Mouse (Mus musculus) common myeloid progenitor, adult 5-6 weeks (primary cell): ENCODE measurements around the gene Rgl1. TPM values are rescaled to one million over a fixed set of nuclear protein-coding genes. Genes with fewer than 3 reads are reported as not detected.

Source experiments
- ATAC-seq: replicated peaks from 2 replicates; pipeline ENCODE4 v1.8.0; 2016; ENCODE audit warnings: low read depth, mild to moderate bottlenecking, moderate TSS enrichment, inconsistent platforms; ENCODE audit not compliant: poor library complexity, severe bottlenecking
- total RNA-seq: library from RNA; stranded (forward); fragments of 200-1000, 187-1606 nt; gene quantifications from 2 replicates; pipeline ENCODE4 v1.2.3, GENCODE M21; 2017

Gene Rgl1
- total RNA-seq, 1 experiment from 2014 or later, result 9.5 TPM

DNA sequence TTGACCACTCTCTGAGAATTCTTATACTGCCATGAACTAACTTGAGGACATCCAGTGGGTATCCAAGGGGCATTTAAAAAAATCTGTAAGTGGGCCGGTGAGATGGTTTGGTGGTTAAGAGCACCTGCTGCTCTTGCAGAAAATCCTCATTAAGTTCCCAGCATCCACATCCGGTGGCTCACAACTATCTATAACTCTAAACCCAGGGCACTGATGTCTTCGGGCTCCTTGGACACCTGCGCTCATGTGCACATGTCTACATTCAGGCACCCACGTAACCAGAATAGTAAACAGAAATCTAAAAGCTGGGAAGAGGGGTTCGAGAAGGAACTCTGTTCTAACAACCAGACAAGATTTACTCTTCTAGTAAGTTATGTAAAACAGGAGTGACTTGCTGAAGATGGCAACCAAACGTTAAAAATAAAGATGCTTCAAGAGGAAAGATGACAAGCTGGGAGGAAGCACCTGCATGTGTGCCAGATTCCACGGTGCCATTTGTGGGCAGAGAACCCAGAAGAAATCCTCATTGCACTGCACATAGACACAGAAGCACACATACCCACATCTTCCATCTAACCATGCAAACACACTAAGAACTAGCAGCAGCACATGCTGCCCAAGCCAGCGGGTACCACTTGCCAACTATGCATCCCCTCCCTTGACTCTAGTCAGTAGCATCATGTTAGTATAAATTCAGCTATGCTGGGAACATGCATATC, 172.2 kb downstream of the Rgl1 start:
- no peak for ATAC-seq

- no peak for ATAC-seq
Measured at GRCm38 (mm10) chr1:152593382-152593781, 172.8 kb downstream of the Rgl1 start.

DNA sequence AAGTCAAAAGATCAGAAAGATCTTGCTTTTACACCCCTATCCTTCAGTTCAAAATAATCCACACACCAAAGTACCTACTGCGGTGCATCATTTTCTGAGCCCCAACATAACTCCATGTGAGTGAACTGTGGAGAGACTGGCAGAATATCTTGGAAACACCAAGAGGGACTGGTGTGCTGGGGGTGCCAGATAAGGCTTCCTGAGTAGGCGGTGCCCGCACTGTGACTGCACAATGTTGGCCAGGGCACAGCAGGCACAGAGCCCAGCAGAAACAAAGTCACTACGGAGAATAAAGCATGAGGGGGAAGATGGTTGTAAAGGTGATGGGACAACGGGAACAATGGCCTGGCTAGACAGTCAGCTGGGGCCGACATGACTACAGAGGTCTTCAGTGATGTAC, 173.5 kb downstream of the Rgl1 start:
- ATAC-seq, result peak; percentile 91

GRCm38 (mm10) chr1:152591746-152592498, 174.2 kb downstream of the Rgl1 start:
- ATAC-seq, result peak; percentile 56

DNA sequence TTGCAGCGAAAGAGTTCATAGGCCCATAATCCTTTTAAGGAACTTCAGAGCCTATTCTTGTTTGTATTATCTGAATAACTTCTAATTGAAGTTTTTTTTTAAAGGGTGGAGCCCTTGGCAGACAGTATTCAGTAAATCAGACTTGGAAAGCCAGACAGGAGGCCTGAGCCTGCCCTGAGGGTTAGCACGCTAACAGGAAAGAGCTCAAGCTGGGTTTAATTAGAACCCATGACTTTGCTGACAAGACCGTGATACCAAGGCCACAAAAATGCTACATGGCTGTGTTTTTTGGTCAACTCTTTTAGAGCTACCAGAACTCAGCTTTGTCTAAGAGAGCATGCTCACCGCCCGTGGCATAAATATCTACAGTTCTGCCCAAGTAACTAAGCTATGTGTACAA, 175.8 kb downstream of the Rgl1 start:
- ATAC-seq, result no peak

GRCm38 (mm10) chr1:152589331-152589935, 176.7 kb downstream of the Rgl1 start:
- no peak for ATAC-seq

- no peak for ATAC-seq
Measured at GRCm38 (mm10) chr1:152587431-152587830, 178.7 kb downstream of the Rgl1 start.

DNA sequence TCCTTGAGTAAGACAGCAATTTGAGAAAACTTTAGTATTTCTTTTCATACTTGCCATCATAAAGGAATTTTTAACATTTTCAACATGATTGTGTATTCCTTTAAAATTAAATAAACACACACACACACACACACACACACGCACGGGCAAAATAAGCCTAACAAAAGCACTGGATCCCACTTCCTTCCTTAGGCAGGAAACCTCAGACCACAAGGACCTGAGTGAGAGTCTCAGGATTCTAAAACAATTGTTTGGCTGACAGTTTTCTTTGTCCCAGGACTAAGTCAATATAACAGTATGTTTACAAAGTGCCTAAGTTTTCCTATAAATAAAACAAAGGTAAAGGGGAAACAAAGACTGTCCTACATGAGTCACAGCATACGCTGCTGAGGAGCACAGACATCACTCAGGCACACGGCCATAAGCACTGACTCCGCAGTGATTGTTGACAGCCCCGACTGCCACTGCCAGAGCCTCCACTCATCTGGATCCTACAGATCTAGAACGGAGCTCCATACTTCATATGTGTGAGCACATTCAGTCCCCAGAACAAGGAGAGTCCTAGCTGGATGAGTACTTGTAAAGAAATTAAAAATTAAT, 180.7 kb downstream of the Rgl1 start:
- peak; percentile 91 for ATAC-seq

DNA sequence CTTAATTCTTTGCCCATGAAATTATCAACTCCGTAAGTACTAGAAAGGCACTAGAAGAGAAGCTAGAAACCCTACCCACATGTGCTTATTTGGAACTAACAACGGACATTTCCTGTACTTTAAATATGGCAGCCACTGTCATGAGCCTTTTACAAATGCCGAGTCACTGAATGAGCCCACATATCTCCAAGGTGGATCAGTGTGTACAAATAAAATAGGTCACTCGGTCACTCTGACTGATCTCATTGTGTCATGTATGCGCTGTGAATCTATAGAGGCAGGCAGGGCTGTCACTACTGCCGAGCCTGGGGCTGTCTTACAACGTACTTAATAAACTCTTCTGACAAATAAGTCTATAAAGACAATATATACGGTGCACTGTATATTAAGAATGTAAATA, 181.2 kb downstream of the Rgl1 start:
- 0 out of 2 replicates have a peak, but pooled peaks have one; percentile 20 for ATAC-seq

- ATAC-seq, result no peak
Measured at GRCm38 (mm10) chr1:152581127-152581905, 184.8 kb downstream of the Rgl1 start.

DNA sequence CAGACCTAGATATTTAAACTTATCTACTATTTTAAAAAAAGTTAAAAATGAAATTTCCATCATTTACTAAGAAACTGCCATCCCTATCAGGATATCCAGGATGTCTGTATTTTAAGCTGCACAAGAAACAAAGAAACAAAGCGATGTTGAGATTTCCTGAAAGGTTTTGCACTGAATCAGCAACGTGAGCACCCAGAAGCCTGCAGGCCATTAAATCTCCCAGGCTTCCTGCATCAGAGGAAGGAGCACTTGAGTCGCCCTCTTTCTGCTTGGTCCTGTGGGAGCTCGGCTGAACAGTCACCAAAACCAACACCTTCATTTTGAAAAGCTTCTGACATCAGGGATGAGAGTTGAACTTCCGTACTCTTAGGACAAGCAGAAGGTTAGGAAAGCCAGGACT, 187.2 kb downstream of the Rgl1 start:
- no peak for ATAC-seq

DNA sequence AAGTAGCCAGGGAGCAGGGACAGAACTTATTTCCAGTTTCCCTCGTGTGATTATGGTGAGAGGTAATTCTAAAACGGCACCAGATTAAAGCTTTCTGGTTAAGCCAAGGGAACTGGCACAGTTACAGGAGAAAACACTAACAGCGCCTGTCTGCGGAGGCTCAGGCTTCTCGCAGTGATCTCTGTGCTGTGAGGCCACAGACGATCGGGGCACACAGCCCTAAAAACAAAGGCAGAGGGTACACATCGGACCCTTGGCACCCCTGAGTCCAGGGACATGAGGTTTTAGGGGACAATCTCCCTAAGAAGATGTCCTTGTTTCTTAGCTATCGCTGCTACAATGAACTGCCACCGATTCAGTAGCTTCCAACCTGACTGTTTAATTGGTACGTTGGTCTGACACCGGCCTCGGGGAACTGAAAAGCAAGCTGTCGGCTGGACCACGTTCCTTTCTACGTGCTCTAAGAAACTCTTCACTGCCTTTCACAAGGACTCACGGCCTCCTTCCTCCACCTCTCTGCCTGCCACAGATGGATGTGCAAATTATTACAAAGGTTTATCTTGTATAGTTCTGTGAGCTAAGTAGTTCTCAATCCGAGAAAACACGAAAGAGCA, 187.9 kb downstream of the Rgl1 start:
- no peak for ATAC-seq

DNA sequence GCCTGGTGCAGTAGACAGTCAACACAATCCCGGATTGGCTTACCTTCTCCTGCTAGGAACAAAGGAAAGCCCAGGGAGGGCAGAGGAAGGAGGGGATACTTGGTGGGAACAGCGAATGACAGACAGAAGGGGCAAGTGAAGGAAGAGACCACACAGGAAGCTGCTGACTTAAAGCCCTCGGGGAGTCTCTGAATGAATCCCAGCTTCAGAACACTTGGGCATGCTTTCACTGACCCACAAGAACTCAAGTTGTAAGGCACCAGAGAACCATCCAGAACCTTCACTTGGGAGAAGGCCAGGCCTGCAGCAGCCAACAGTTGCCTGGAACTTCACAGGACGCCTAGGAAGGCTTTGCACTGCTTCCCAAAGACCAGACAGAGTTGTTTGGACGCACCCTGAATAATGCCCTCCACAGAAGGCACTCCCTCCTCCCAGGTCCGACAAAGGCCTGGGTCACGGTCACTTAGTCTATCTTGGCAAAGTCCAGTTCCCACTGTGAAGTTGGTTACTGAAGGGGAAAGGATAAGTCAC, 189.5 kb downstream of the Rgl1 start:
- no peak for ATAC-seq

DNA sequence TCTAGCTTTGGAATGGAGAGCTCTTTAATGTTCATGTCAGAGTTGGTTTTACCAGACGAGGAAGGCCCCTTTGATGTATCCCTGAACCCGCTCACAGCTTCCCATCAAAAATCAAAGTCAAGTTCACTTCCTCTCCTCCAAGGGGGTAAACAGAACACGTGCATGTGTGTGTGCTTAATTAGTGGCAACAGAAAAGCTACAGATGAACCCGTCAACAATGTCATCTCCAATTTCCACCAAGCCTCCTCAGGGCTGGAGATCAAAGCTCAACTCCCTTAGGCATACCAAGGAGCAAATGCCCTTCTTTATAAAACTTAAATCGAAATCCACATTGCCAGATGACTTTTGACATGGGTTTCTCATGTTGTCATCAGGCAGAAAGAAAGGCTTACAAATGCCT, 191.1 kb downstream of the Rgl1 start:
- ATAC-seq, result no peak

DNA sequence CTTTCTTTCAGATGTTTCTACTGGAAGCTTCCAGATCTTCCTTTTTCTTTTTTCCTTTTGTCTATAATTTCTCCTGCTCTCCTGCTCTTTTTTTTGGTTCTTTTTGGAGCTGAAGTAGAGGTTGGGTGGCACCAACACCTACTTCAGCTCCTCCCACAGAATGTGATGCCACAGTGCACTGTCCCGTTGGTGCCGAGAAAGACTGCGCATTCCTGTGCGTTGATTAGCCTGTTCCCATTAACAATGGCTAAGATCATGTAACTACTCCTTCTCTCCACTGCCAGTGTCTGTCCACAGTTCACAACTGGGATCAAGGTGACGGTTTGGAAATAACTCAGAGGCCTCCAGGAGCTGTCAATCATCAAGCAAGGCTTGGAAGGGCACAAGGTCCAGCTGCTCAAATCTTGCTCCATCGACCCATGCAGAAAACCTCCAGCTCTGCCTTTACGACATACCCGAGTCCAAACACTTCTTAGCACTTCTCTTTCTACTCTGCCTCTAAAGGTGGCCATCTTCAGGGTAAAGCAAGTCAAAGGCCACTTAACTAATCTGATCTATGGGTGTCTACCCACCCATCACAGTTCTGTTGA, 192.6 kb downstream of the Rgl1 start:
- no peak for ATAC-seq

GRCm38 (mm10) chr1:152572755-152573469, 193.2 kb downstream of the Rgl1 start:
- ATAC-seq, result peak; percentile 93

GRCm38 (mm10) chr1:152571340-152571739, 194.8 kb downstream of the Rgl1 start:
- ATAC-seq, result no peak

GRCm38 (mm10) chr1:152570681-152571080, 195.5 kb downstream of the Rgl1 start:
- ATAC-seq, result no peak
